13 mouse cellular contexts compared by ENCODE assay signal in genomic region chr9:45534472-45534988, GRCm38 (mm10).
A peak's percentile ranks its signal among the peaks of the same experiment; 100 is the strongest.
DNase-seq lines count a peak whose midpoint lies in the region; ATAC-seq lines count a peak whose summit lies in the region.
"Had no signal": no experiment of that assay in that cellular context is flagged by ENCODE, and none has a peak within 500 bp of the region (broad histone marks: within the 10 kb centered on the region; RNA-seq: fewer than 3 reads in every experiment).

No protein-coding gene starts in this region.

- 59% methylated on average over 8 of the region's 8 CpGs for WGBS in neural tube, embryonic 12.5 days
- 37% methylated on average over 8 of the region's 8 CpGs for WGBS in hindbrain, embryonic 16.5 days

- H3K36me3 ChIP-seq in neural tube, embryonic 12.5 days = no peaks in the 10 kb centered on the region
- no peaks in the 10 kb centered on the region for H3K36me3 ChIP-seq in hindbrain, embryonic 16.5 days (ENCODE audit: control insufficient read depth, insufficient read depth, low read length)
- H3K36me3 ChIP-seq: liver, embryonic 13.5 days; stomach, embryonic 15.5 days had no signal

- H3K9ac ChIP-seq in neural tube, embryonic 12.5 days = no peak overlapping the region
- no peak overlapping the region for H3K9ac ChIP-seq in hindbrain, embryonic 16.5 days (ENCODE audit: low read depth, low read length)
- H3K9ac ChIP-seq: liver, embryonic 13.5 days; stomach, embryonic 15.5 days had no signal

- peak overlapping the region; percentile 59; the same call in 1 of the 2 replicates for H3K27ac ChIP-seq in neural tube, embryonic 12.5 days
- peak overlapping the region; percentile 67 for H3K27ac ChIP-seq in hindbrain, embryonic 16.5 days (ENCODE audit: low read depth, low read length)
- H3K27ac ChIP-seq: liver, embryonic 13.5 days; stomach, embryonic 15.5 days had no signal

- H3K4me1 ChIP-seq in neural tube, embryonic 12.5 days = peaks cover 29% of the 10 kb centered on the region
- H3K4me1 ChIP-seq in hindbrain, embryonic 16.5 days (ENCODE audit: control insufficient read depth, insufficient read depth, low read depth, low read length) = peaks cover 14% of the 10 kb centered on the region
- H3K4me1 ChIP-seq: liver, embryonic 13.5 days; stomach, embryonic 15.5 days had no signal

- no peaks in the 10 kb centered on the region for H3K9me3 ChIP-seq in neural tube, embryonic 12.5 days
- H3K9me3 ChIP-seq in hindbrain, embryonic 16.5 days (ENCODE audit: control insufficient read depth, low read length) = no peaks in the 10 kb centered on the region
- H3K9me3 ChIP-seq: liver, embryonic 13.5 days; stomach, embryonic 15.5 days had no signal

- no peak overlapping the region for H3K4me2 ChIP-seq in neural tube, embryonic 12.5 days (replicated peaks)
- H3K4me2 ChIP-seq in hindbrain, embryonic 16.5 days (ENCODE audit: low read length) = no peak overlapping the region
- H3K4me2 ChIP-seq: liver, embryonic 13.5 days; stomach, embryonic 15.5 days had no signal

- no peaks in the 10 kb centered on the region for H3K27me3 ChIP-seq in neural tube, embryonic 12.5 days (replicated peaks)
- H3K27me3 ChIP-seq in hindbrain, embryonic 16.5 days (replicated peaks; ENCODE audit: control insufficient read depth, insufficient read depth, low read length) = no peaks in the 10 kb centered on the region
- H3K27me3 ChIP-seq: liver, embryonic 13.5 days; stomach, embryonic 15.5 days had no signal

- peak; percentile 35 for ATAC-seq in frontal cortex, adult (ENCODE audit: low TSS enrichment)
- ATAC-seq in neural tube, embryonic 12.5 days (ENCODE audit: low FRiP score, low read depth) = no peak
- peak; percentile 34; the same call in 1 of the 2 replicates for ATAC-seq in hindbrain, embryonic 16.5 days
- no peak for ATAC-seq in activated CD4-positive, CD25-positive, alpha-beta regulatory T cell, adult 4 months

- H3K4me3 ChIP-seq in neural tube, embryonic 12.5 days = no peak overlapping the region
- H3K4me3 ChIP-seq in hindbrain, embryonic 16.5 days (ENCODE audit: low read length) = no peak overlapping the region
- H3K4me3 ChIP-seq: liver, embryonic 13.5 days; stomach, embryonic 15.5 days had no signal

- DNase-seq in frontal cortex, postnatal 10 days (ENCODE audit: low spot score in 2 of 2) = no peak
- DNase-seq in neural tube, embryonic 10.5 days (ENCODE audit: extremely low spot score, low spot score) = no peak
- peak; percentile 42 for DNase-seq in retina, embryonic 14.5 days (ENCODE audit: low spot score)
- DNase-seq in heart, adult 11 months = no peak
- DNase-seq: gastrocnemius, postnatal 14 days; kidney, adult 2 months; liver, embryonic 13.5 days; lung, postnatal 36 days had no signal

Comparison
In these comparisons a context has a peak if more than half of its experiments do, and no peak if none do; other contexts are left out.
1. ATAC-seq: peak in frontal cortex, adult (single experiment) and hindbrain, embryonic 16.5 days (single experiment); none in neural tube, embryonic 12.5 days (single experiment) and activated CD4-positive, CD25-positive, alpha-beta regulatory T cell, adult 4 months (single experiment).